Mouse (Mus musculus) heart, adult 18-20 months (tissue): Measurements from ENCODE around the gene Flt3l. TPM values are rescaled to one million over a fixed set of nuclear protein-coding genes. Genes with fewer than 3 reads are reported as not detected.
A peak's percentile ranks its signal among the peaks of the same experiment; 100 is the strongest.
"Not testable (repeated sequence)": the region's sequence is repeated elsewhere in the genome, so short reads cannot be mapped to it uniquely, and the experiment has no call there.

Experiments used
- DNase-seq, 2 experiments: peaks; one replicate each; pipeline ENCODE4 v3.0.0; 2021 to 2022; ENCODE audit warnings: mixed read lengths in 1 of 2
- total RNA-seq, 2 experiments: library from RNA; stranded (reverse); gene quantifications; 2 replicates each; pipeline ENCODE4 v1.2.3; 2021

Gene Flt3l
- total RNA-seq, 2 experiments from 2014 or later = 2.7 to 5.3 TPM

- peak; percentile 99 to 100 for DNase-seq
Measured at GRCm38 (mm10) chr7:45124224-45125143, 11.7 kb downstream of the Flt3l start, which contains the start of gene Rps11. TSS of gene Rps11 (minus strand) at chr7:45124439.

GRCm38 (mm10) chr7:45123186-45123570 lies 13.1 kb downstream of the Flt3l start:
- DNase-seq = no peak

GRCm38 (mm10) chr7:45122561-45123185 lies 13.6 kb downstream of the Flt3l start:
- no peak for DNase-seq

- no peak for DNase-seq
Measured at GRCm38 (mm10) chr7:45121966-45122365, 14.3 kb downstream of the Flt3l start.

GRCm38 (mm10) chr7:45121404-45121803 lies 14.8 kb downstream of the Flt3l start:
- peak; percentile 56 to 90 for DNase-seq

- DNase-seq = no peak
Measured at GRCm38 (mm10) chr7:45119780-45120709, 16.2 kb downstream of the Flt3l start.

- no peak for DNase-seq
Measured at GRCm38 (mm10) chr7:45118336-45118735, 17.9 kb downstream of the Flt3l start.

- DNase-seq = no peak
Measured at GRCm38 (mm10) chr7:45117566-45117965, 18.7 kb downstream of the Flt3l start.

GRCm38 (mm10) chr7:45113476-45113875 lies 22.8 kb downstream of the Flt3l start:
- DNase-seq = no peak

GRCm38 (mm10) chr7:45112529-45112928 lies 23.7 kb downstream of the Flt3l start:
- no peak for DNase-seq

GRCm38 (mm10) chr7:45111940-45112339 lies 24.3 kb downstream of the Flt3l start:
- no peak for DNase-seq

GRCm38 (mm10) chr7:45110089-45110488 lies 26.1 kb downstream of the Flt3l start:
- not testable (repeated sequence) for DNase-seq

GRCm38 (mm10) chr7:45107052-45107645 lies 29.1 kb downstream of the Flt3l start:
- no peak for DNase-seq

- DNase-seq = no peak
Measured at GRCm38 (mm10) chr7:45106441-45106840, 29.8 kb downstream of the Flt3l start.

GRCm38 (mm10) chr7:45105491-45105890 lies 30.7 kb downstream of the Flt3l start:
- DNase-seq = no peak

GRCm38 (mm10) chr7:45104941-45105340 lies 31.3 kb downstream of the Flt3l start:
- DNase-seq = no peak

- DNase-seq = peak; percentile 98 to 99
Measured at GRCm38 (mm10) chr7:45103652-45104180, 32.5 kb downstream of the Flt3l start, which contains the start of gene Fcgrt. TSS of gene Fcgrt (minus strand) at chr7:45103851.

GRCm38 (mm10) chr7:45102940-45103585 lies 33.2 kb downstream of the Flt3l start:
- DNase-seq = peak; percentile 65 to 67

GRCm38 (mm10) chr7:45102441-45102840 lies 33.8 kb downstream of the Flt3l start:
- DNase-seq = no peak

- DNase-seq = no peak
Measured at GRCm38 (mm10) chr7:45100046-45100445, 36.2 kb downstream of the Flt3l start.
